Mouse (Mus musculus) embryonic facial prominence, embryonic 15.5 days (tissue): ENCODE measurements around the gene 4931406C07Rik. TPM values are rescaled to one million over a fixed set of nuclear protein-coding genes. Genes with fewer than 3 reads are reported as not detected.

ENCODE experiments used
- ATAC-seq: fragments of 200-750 bp; cut with Nextera tagmentation; 2 replicates; pipeline ENCODE4 v1.8.0; 2017; ENCODE audit warnings: low read depth, moderate TSS enrichment; ENCODE audit not compliant: insufficient number of reproducible peaks, low FRiP score, low TSS enrichment
- H3K27ac ChIP-seq: fragments of 300-500 bp; sonication (generic); replicated peaks from 2 replicates; pipeline ENCODE4 v1.5.1; 2015; ENCODE audit warnings: mild to moderate bottlenecking, inconsistent platforms
- H3K27me3 ChIP-seq: fragments of 300-500 bp; sonication (generic); 2 replicates; pipeline ENCODE4 v1.6.1; 2015; ENCODE audit warnings: inconsistent platforms
- H3K36me3 ChIP-seq: fragments of 300-500 bp; sonication (generic); 2 replicates; pipeline ENCODE4 v1.6.1; 2015; ENCODE audit warnings: mild to moderate bottlenecking, inconsistent platforms
- H3K4me1 ChIP-seq: fragments of 300-500 bp; sonication (generic); 2 replicates; pipeline ENCODE4 v1.6.1; 2015; ENCODE audit warnings: inconsistent platforms
- H3K4me2 ChIP-seq: fragments of 300-500 bp; sonication (generic); replicated peaks from 2 replicates; pipeline ENCODE4 v1.6.1; 2015; ENCODE audit warnings: mild to moderate bottlenecking, inconsistent platforms
- H3K4me3 ChIP-seq: fragments of 300-500 bp; sonication (generic); replicated peaks from 2 replicates; pipeline ENCODE4 v1.5.1; 2015; ENCODE audit warnings: mild to moderate bottlenecking, inconsistent platforms
- H3K9ac ChIP-seq: fragments of 300-500 bp; sonication (generic); 2 replicates; pipeline ENCODE4 v1.6.1; 2015; ENCODE audit warnings: inconsistent platforms
- H3K9me3 ChIP-seq: fragments of 300-500 bp; sonication (generic); replicated peaks from 2 replicates; pipeline ENCODE4 v1.6.1; 2016; ENCODE audit warnings: inconsistent platforms
- WGBS: fragments of 180-500 bp; shearing (Covaris S2); methylation state at CpG from one replicate; pipeline ENCODE4 v1.1.7; 2015; 5-methylcytosine and 5-hydroxymethylcytosine counted together
- microRNA-seq: library from miRNA; unstranded; fragments of <30 nt; microRNA quantifications from one replicate; pipeline ENCODE4, GENCODE M21; 2016; ENCODE audit warnings: borderline number of aligned reads
- polyA plus RNA-seq: library from polyadenylated mRNA; unstranded; fragments of >200 nt; fragmentation: Nextera tagmentation; extraction: Ambion mirVana; gene quantifications from 2 replicates; pipeline ENCODE4 v1.2.1, GENCODE M21; 2015

4931406C07Rik gene
- polyA plus RNA-seq, 1 experiment from 2014 or later: 12.5 TPM

DNA sequence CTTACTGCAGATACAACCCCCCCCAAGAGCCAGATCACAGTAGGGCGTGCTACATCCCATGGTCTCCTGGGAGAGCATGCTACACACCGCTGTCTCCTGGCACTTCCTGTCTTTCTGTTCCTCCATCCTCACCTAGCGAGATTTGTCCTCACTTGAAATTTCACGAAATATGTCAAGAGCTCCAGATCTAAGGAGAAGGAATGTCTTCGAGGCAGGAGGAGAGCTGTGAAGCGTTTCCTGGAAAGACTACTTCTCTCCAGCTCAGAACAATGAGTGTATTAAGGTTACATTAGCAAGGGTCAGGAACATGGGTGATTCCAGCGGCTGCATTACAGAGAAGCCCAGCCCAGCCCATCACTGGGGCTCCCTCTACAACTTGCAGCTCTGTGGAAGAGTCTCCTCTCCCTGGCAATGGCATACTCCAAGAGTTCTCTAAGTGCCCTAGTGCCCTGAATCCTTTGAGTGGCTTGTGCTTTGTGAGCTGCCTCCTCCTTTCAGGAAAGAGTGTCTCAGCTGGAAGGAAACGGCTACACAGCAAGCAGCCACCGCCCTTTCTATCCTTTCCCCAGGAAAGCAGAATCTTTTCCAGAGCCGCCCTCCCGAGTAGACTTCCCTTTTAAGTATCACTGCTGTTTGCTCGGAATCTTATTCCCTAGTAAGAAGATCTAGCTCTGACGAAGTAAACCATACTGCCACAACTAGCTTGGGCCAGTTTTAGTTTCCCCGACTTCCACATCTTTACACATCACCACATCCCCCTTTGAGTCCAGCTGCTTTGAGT, 68.5 kb downstream of the 4931406C07Rik start:
- no peak for ATAC-seq
- H3K9me3 ChIP-seq: no peaks in the 10 kb centered on the region
- no peak overlapping the region for H3K27ac ChIP-seq
- no peaks in the 10 kb centered on the region for H3K27me3 ChIP-seq
- 36% methylated on average over 14 of the region's 14 CpGs for WGBS
- H3K4me3 ChIP-seq: no peak overlapping the region
- no peak overlapping the region for H3K9ac ChIP-seq
- H3K4me2 ChIP-seq: no peak overlapping the region
- H3K36me3 ChIP-seq: no peaks in the 10 kb centered on the region
- H3K4me1 ChIP-seq: peaks cover 23% of the 10 kb centered on the region

DNA sequence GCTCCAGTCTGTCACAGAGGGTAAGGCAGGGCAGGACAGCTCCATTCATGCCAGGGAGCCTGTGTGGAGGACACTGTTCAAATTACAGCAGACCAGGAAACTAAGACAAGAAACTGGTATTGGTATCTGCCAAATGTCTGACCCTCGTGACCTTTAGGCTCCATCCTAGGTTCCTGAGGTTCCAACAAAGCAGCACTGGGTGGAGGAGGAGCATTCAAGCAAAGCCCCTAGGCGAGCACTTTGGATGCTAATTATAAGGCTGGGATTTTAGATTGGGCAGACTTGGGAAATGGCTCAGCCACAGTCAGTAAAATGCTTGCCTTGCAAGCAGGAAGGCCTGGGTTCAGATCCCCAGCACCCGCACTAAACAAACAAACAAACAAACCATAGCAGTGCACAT, 70.3 kb downstream of the 4931406C07Rik start:
- Histone ChIP-seq H3K27me3 (no peaks in the 10 kb centered on the region), H3K9ac (no peak overlapping the region), H3K27ac (no peak overlapping the region), H3K4me3 (no peak overlapping the region), H3K4me1 (peaks cover 23% of the 10 kb centered on the region), H3K36me3 (no peaks in the 10 kb centered on the region), H3K9me3 (no peaks in the 10 kb centered on the region), H3K4me2 (no peak overlapping the region)
- ATAC-seq: no peak
- 71% methylated on average over 3 of the region's 3 CpGs for WGBS

DNA sequence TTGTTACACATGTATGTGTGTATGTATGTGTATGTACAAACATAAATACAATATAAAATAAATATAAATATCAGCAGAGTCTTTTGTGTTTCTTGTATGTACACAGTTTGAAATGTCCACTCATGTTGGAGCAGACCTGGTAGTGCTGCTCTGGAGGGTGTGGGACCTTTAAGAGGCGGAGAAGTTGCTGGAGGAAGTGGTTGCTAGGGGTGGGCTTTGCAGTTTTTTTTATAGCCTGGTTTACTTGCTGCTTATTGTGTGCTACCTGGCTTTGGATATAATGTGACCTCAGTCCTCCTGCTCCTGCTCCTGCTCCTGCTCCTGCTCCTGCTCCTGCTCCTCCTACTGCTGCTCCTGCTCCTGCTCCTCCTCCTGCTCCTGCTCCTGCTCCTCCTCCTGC, 72.6 kb downstream of the 4931406C07Rik start:
- no peak overlapping the region for H3K27ac ChIP-seq
- WGBS: 82% methylated on average over 1 of the region's 1 CpGs
- H3K9me3 ChIP-seq: no peaks in the 10 kb centered on the region
- H3K4me2 ChIP-seq: no peak overlapping the region
- H3K9ac ChIP-seq: no peak overlapping the region
- ATAC-seq: no peak
- no peaks in the 10 kb centered on the region for H3K36me3 ChIP-seq
- H3K4me3 ChIP-seq: no peak overlapping the region
- H3K27me3 ChIP-seq: no peaks in the 10 kb centered on the region
- H3K4me1 ChIP-seq: peaks cover 10% of the 10 kb centered on the region

Small RNAs within 50 kb of the gene (microRNA-seq; reads per million reads assigned to microRNA genes)
- gene Gm49349 (not detected), gene mmu-mir-7650 (not detected)

Other genes starting within 250 kb of the 4931406C07Rik start
- 0.23 and 0.62 TPM in 2 replicates for gene Hephl1, start 194.3 kb downstream of the 4931406C07Rik start, polyA plus RNA-seq
- 6.7 and 7.6 TPM in 2 replicates for gene Vstm5, start 67.4 kb downstream of the 4931406C07Rik start, polyA plus RNA-seq
- 30.7 and 34.6 TPM in 2 replicates for gene Med17, start 26.5 kb downstream of the 4931406C07Rik start, polyA plus RNA-seq
- 66.5 and 68.9 TPM in 2 replicates for gene Taf1d, start 234 bp downstream of the 4931406C07Rik start, polyA plus RNA-seq
- gene Cep295, start 51.3 kb upstream of the 4931406C07Rik start, polyA plus RNA-seq: 12.9 and 13.7 TPM in 2 replicates
- gene Smco4, start 187.0 kb upstream of the 4931406C07Rik start, polyA plus RNA-seq: 3.0 and 3.2 TPM in 2 replicates